Mouse (Mus musculus) megakaryocyte, adult 5-6 weeks (primary cell): Measurements from ENCODE around the gene C8a. TPM values are rescaled to one million over a fixed set of nuclear protein-coding genes. Genes with fewer than 3 reads are reported as not detected.

Experiments
- ATAC-seq: 2 replicates; pipeline ENCODE4 v1.8.0; 2016; ENCODE audit warnings: mild to moderate bottlenecking, inconsistent platforms; ENCODE audit not compliant: poor library complexity, severe bottlenecking
- total RNA-seq, 2 experiments: library from RNA; stranded (forward) in 1 of 2; stranded (reverse) in 1 of 2; fragments of 153-499, 151-499 nt in 1 of 2; fragments of 221-1000, 200-1000 nt in 1 of 2; gene quantifications; 2 replicates each; pipeline versions ENCODE4 v1.2.3 to v1.2.4; 2015 to 2017

The C8a gene
- total RNA-seq, 2 experiments from 2014 or later = not detected

DNA sequence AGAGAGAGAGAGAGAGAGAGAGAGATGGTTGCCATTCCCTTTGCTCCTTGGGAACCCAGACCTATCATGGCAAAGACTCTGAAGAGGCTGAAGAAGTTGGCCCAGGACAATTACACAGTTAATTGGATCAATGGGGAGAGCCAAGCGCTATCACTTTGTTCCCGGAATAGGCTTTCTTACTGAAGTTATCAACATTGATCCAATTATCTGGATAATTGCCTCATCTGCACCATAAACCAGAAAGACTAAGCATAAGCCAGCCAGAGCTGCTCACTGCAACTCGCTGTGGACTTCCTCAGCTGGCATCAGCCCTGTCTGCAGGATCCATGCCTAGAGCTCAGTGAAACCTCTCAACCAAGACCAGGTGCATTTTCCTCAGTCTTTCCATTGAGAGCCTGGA, 100.6 kb downstream of the C8a start:
- ATAC-seq = no peak

GRCm38 (mm10) chr4:104770331-104770730, 105.9 kb downstream of the C8a start:
- ATAC-seq = no peak

DNA sequence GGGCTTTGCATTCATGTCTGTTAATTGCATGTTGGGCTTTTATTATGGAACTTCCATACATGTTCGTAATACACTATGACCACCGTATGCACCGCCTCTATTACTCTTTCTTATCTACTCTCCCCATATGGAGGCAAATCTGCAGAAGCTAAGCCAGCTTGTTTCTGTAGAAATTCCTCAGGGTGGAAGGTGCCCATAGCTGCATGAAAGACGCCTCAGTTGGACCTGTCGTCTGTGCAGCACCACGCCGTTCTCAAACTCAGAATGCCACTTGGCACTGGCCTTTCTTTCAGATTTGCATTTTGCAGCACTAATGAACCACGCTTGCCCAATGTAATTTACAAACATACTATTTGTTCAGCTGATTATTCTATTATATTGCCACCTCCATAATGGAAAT, 106.6 kb downstream of the C8a start:
- ATAC-seq = no peak

DNA sequence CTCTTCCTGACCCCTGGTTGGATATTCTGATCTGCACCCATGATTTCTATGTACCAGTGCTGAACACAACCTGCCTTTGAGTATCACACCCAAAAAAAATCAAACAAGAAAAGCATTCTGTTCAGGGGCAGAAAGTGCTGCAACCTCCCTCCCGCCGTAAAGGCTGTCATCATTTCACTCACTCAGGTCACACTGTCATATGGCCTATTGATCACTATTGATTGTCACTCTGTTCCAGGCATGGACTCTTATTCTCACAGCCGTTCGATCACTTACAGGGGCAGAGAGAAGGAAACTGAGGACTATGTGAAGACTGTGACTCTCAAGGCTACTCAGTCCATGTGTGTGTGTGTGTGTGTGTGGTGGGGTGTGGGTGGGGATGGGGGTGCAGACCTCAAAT, 108.0 kb downstream of the C8a start:
- no peak for ATAC-seq

DNA sequence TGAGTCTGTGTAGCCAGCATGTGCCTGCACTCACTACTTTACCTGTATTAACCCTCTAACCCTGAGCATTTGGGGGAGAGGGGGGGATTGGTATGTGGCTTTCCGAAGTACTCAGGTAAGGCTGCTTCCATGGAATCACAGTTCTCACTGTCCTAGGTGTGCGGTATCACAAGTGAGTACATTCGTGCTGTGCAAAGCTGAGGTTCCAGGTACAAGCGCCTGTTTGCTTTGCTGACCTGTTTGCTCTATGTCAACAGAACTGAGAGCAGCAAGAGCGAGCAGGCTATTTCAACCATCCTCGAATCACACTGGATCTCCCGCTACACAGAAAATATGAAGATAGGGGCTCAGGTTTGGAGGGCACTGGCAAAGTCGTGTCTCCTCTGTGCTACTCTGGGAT, 110.1 kb downstream of the C8a start, which contains the start of gene C8b:
C8b (plus strand) TSS at position 253 of the 400 bp plus-strand sequence.
- no peak for ATAC-seq

Other genes starting within 250 kb of the C8a start
- gene C8b, start 110.1 kb downstream of the C8a start, total RNA-seq (2015) = not detected in 2 replicates
- gene C8b, start 110.1 kb downstream of the C8a start, total RNA-seq (2017) = not detected in 2 replicates
- not detected in 2 replicates for gene Gm17662, start 19.1 kb downstream of the C8a start, total RNA-seq (2015)
- gene Gm17662, start 19.1 kb downstream of the C8a start, total RNA-seq (2017) = not detected in 2 replicates
- gene Fyb2, start 37.1 kb upstream of the C8a start, total RNA-seq (2015) = 0.36 TPM in 1 of 2 replicates, not detected in the other
- not detected in 2 replicates for gene Fyb2, start 37.1 kb upstream of the C8a start, total RNA-seq (2017)
- gene Prkaa2, start 233.5 kb upstream of the C8a start, total RNA-seq (2015) = not detected in 2 replicates
- gene Prkaa2, start 233.5 kb upstream of the C8a start, total RNA-seq (2017) = 0.04 TPM in 1 of 2 replicates, not detected in the other